Mouse (Mus musculus) limb, embryonic 14.5 days (tissue): ENCODE measurements around the gene Boll. TPM values are rescaled to one million over a fixed set of nuclear protein-coding genes. Genes with fewer than 3 reads are reported as not detected.

Experiments
- ATAC-seq: fragments of 200-750 bp; cut with Nextera tagmentation; 2 replicates; pipeline ENCODE4 v1.8.0; 2017; ENCODE audit warnings: low read depth, moderate number of reproducible peaks, moderate TSS enrichment; ENCODE audit not compliant: low FRiP score
- DNase-seq: peaks from one replicate; pipeline ENCODE4 v3.0.0-alpha.2; 2015; ENCODE audit warnings: low spot score
- H3K27ac ChIP-seq: fragments of 300-500 bp; sonication (generic); replicated peaks from 2 replicates; pipeline ENCODE4 v1.5.1; 2014; ENCODE audit warnings: low read depth, mild to moderate bottlenecking, low read length, moderate library complexity, mixed read lengths
- H3K27me3 ChIP-seq: fragments of 300-500 bp; sonication (generic); 2 replicates; pipeline ENCODE4 v1.6.1; 2014; ENCODE audit warnings: low read length, mixed read lengths; ENCODE audit not compliant: control insufficient read depth, insufficient read depth
- H3K36me3 ChIP-seq: fragments of 300-500 bp; sonication (generic); 2 replicates; pipeline ENCODE4 v1.6.1; 2014; ENCODE audit warnings: mild to moderate bottlenecking, low read length, moderate library complexity, mixed read lengths; ENCODE audit not compliant: control insufficient read depth, insufficient read depth
- H3K4me1 ChIP-seq: fragments of 300-500 bp; sonication (generic); 2 replicates; pipeline ENCODE4 v1.6.1; 2014; ENCODE audit warnings: antibody characterized with exemption, low read length, mixed read lengths; ENCODE audit not compliant: control insufficient read depth, insufficient read depth
- H3K4me2 ChIP-seq: fragments of 300-500 bp; sonication (generic); replicated peaks from 2 replicates; pipeline ENCODE4 v1.6.1; 2014; ENCODE audit warnings: low read depth, mild to moderate bottlenecking, low read length, moderate library complexity; ENCODE audit not compliant: severe bottlenecking
- H3K4me3 ChIP-seq: fragments of 300-500 bp; sonication (generic); replicated peaks from 2 replicates; pipeline ENCODE4 v1.5.1; 2014; ENCODE audit warnings: low read length
- H3K9ac ChIP-seq: fragments of 300-500 bp; sonication (generic); 2 replicates; pipeline ENCODE4 v1.6.1; 2014; ENCODE audit warnings: mild to moderate bottlenecking, low read depth, low read length, moderate library complexity; ENCODE audit not compliant: severe bottlenecking
- H3K9me3 ChIP-seq: fragments of 300-500 bp; sonication (generic); 2 replicates; pipeline ENCODE4 v1.6.1; 2016; ENCODE audit warnings: low read length; ENCODE audit not compliant: control insufficient read depth
- POLR2A ChIP-seq: fragments of 200-500 bp; IDR thresholded peaks from 2 replicates; pipeline ENCODE4 v1.8.0; 2012; ENCODE audit warnings: inconsistent platforms, mild to moderate bottlenecking, moderate library complexity, borderline replicate concordance; ENCODE audit not compliant: insufficient read depth, insufficient read length; ENCODE audit errors: extremely low read depth
- WGBS: fragments of 180-500 bp; shearing (Covaris S2); extraction: QIAGEN DNeasy Blood & Tissue Kit; methylation state at CpG from one replicate; pipeline ENCODE4 v1.1.7; 2014; 5-methylcytosine and 5-hydroxymethylcytosine counted together
- polyA plus RNA-seq, 2 experiments: library from polyadenylated mRNA; depleted of rRNA in 1 of 2; stranded (reverse) in 1 of 2; unstranded in 1 of 2; fragments of >200 nt; fragmentation: Nextera tagmentation in 1 of 2; extraction: Ambion mirVana in 1 of 2; gene quantifications; 2 replicates each; pipeline versions ENCODE4 v1.2.1 to v1.2.3; 2012 to 2014

Gene Boll
- polyA plus RNA-seq, 2 experiments, result 0.24 to 0.99 TPM

DNA sequence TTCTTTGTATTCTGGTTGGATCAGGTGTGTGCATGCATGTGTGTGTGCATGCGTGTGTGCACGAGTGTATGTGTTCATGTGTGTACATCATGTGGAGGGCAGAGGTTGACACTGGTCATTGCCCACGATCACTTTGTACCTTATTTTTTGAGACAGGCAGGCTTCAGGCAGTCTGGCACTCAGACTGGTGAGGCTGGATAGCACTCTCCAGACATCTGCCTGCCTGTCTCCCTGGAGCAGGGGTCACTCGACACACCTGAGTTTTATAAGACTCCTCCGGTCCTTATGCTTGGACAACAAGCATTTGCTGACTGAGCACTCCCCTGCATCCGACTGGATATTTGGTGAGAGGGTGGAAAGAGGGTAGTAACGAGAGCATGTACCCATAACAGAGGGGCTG is 140.2 kb downstream of the Boll start:
- H3K9me3 ChIP-seq, result no peaks in the 10 kb centered on the region
- no peaks in the 10 kb centered on the region for H3K27me3 ChIP-seq
- no peaks in the 10 kb centered on the region for H3K36me3 ChIP-seq
- H3K9ac ChIP-seq, result no peak overlapping the region
- H3K4me3 ChIP-seq, result no peak overlapping the region
- 81% methylated on average over 7 of the region's 7 CpGs for WGBS
- H3K4me1 ChIP-seq, result peaks cover 26% of the 10 kb centered on the region
- ATAC-seq, result no peak
- H3K4me2 ChIP-seq, result 0 out of 2 replicates have a peak overlapping the region, but pooled peaks have one; percentile 4
- DNase-seq, result no peak
- no peak overlapping the region for H3K27ac ChIP-seq
- TF ChIP-seq POLR2A, result no peak

DNA sequence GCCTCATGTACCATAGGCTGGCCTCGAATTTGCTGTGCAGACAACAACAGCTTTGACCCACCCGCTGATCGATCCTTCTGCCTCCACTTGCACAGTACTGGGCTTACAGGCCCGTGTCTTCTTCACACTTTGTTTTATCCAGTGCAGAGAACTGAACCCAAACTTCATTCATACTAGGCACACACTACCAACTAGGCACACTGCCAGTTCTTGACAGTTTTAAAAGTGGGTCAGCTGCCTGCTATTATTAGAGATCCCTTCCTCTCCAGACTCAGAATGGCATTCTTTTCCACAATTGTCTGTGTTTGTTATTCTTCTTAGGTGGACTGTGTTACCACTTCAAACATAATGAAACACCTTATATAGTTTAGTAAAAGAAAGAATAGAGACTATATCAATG is 141.9 kb downstream of the Boll start:
- H3K36me3 ChIP-seq, result no peaks in the 10 kb centered on the region
- no peak overlapping the region for H3K9ac ChIP-seq
- peaks cover 30% of the 10 kb centered on the region for H3K4me1 ChIP-seq
- no peaks in the 10 kb centered on the region for H3K9me3 ChIP-seq
- TF ChIP-seq POLR2A, result no peak
- H3K27ac ChIP-seq, result no peak overlapping the region
- H3K4me2 ChIP-seq, result no peak overlapping the region
- no peaks in the 10 kb centered on the region for H3K27me3 ChIP-seq
- DNase-seq, result peak; percentile 47
- ATAC-seq, result no peak
- no peak overlapping the region for H3K4me3 ChIP-seq
- 75% methylated on average over 4 of the region's 4 CpGs for WGBS

DNA sequence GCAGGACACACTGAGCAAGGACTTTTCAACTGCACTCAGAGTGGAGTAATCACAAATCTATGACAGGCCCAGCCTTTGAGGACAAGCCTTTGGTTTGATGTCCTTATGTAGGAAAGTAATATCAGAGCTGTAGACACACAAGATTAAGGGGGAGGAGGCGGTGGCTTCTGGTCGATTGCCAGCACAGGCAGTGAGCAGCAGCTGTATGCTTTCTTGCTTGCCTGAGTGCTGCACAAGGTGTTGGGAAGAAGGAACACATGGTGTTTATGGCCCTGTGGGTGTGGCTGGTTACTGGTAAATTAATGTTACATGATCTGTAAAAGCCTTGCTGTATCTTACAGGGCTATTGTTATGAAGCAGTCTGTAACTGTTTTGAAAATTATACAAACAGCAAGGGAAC is 146.1 kb downstream of the Boll start:
- ATAC-seq (peak; percentile 58; the same call in 1 of the 2 replicates), DNase-seq (peak; percentile 55)
- H3K4me3 ChIP-seq, result no peak overlapping the region
- H3K9ac ChIP-seq, result no peak overlapping the region
- H3K27me3 ChIP-seq, result no peaks in the 10 kb centered on the region
- 3% methylated on average over 2 of the region's 2 CpGs for WGBS
- H3K4me2 ChIP-seq, result no peak overlapping the region
- peaks cover 9% of the 10 kb centered on the region for H3K4me1 ChIP-seq
- peaks cover 8% of the 10 kb centered on the region for H3K36me3 ChIP-seq
- TF ChIP-seq POLR2A, result no peak
- no peak overlapping the region for H3K27ac ChIP-seq
- no peaks in the 10 kb centered on the region for H3K9me3 ChIP-seq

DNA sequence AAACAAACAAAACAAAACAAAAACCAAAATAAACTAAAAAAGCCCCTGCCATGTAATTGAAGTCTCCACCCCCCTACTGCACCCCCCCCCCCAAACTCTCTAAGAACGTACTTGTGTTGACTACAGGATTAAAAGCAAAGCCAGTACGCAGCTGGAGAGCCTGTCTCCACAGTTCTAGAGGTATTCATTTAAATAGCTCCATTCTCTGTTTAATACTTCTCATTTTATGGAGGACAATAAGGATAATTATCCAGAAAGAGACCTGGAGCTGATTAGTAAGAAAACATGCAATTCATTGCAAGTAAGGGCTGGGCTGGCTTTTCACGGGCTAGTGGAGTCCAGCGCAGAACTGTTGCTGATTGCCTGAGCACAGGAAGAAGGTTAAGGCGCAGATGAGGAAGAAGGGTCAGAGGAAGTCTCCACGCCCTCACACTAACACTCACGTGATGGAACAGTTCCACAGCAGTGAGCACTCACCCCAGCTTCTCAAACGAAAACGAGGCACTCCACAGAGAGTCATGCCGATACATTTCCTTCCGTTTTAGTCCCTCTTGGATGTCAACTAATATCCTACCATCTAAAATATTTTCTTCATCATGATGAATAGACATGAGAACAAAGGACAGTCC is 148.0 kb downstream of the Boll start:
- H3K27me3 ChIP-seq, result no peaks in the 10 kb centered on the region
- H3K36me3 ChIP-seq, result peaks cover 21% of the 10 kb centered on the region
- no peak overlapping the region for H3K4me3 ChIP-seq
- H3K4me1 ChIP-seq, result peaks cover 11% of the 10 kb centered on the region
- ATAC-seq, result no peak
- DNase-seq, result no peak
- H3K9ac ChIP-seq, result no peak overlapping the region
- H3K4me2 ChIP-seq, result no peak overlapping the region
- WGBS, result 37% methylated on average over 11 of the region's 11 CpGs
- H3K9me3 ChIP-seq, result no peaks in the 10 kb centered on the region
- no peak for TF ChIP-seq POLR2A
- no peak overlapping the region for H3K27ac ChIP-seq

DNA sequence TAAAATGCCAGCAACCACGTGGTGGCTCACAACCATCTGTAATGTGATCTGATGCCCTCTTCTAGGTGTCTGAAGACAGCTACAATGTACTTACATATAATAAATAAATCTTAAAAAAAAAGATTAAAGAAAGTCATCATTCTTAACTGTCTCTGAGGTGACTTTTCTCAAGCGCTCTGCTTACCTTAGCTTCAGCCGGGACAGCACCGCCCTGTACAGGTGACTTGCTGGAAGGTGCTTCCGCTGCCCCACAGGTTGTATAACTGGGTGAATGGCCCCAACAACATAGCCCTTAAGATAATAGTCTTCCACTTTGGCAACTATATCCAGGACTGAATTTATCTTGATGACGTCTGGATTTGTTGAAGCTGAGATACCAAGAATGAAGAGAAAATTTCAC is 149.3 kb downstream of the Boll start:
- ATAC-seq (no peak), DNase-seq (no peak)
- no peak overlapping the region for H3K4me3 ChIP-seq
- H3K27ac ChIP-seq, result no peak overlapping the region
- H3K27me3 ChIP-seq, result no peaks in the 10 kb centered on the region
- peaks cover 11% of the 10 kb centered on the region for H3K4me1 ChIP-seq
- H3K36me3 ChIP-seq, result peaks cover 23% of the 10 kb centered on the region
- no peak overlapping the region for H3K9ac ChIP-seq
- no peaks in the 10 kb centered on the region for H3K9me3 ChIP-seq
- no peak for TF ChIP-seq POLR2A
- WGBS, result 85% methylated on average over 6 of the region's 6 CpGs
- H3K4me2 ChIP-seq, result no peak overlapping the region

DNA sequence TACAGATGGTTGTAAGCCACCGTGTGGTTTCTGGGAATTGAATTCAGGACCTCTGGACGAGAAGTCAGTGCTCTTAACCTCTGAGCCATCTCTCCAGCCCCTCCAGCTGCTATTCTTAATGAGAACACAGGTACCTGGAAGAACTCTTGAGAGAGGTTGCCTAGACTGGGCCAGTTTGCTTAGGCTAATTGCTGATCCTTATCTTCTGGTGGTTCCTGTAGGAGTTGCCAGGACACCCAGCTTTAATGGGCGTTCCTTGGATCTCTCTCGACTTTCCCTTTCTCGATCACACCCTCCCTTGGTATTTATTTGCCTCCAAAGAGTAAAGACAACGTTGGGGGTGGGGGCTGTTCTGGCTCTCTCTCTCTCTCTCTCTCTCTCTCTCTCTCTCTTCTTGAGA is 149.8 kb downstream of the Boll start:
- no peaks in the 10 kb centered on the region for H3K27me3 ChIP-seq
- DNase-seq (no peak), ATAC-seq (no peak)
- H3K4me2 ChIP-seq, result no peak overlapping the region
- no peak for TF ChIP-seq POLR2A
- H3K9ac ChIP-seq, result no peak overlapping the region
- H3K4me3 ChIP-seq, result no peak overlapping the region
- H3K27ac ChIP-seq, result no peak overlapping the region
- peaks cover 28% of the 10 kb centered on the region for H3K36me3 ChIP-seq
- WGBS, result 35% methylated on average over 6 of the region's 6 CpGs
- no peaks in the 10 kb centered on the region for H3K9me3 ChIP-seq
- H3K4me1 ChIP-seq, result peaks cover 11% of the 10 kb centered on the region
